Mouse (Mus musculus): ENCODE results near the gene Dus3l. TPM values are rescaled to one million over a fixed set of nuclear protein-coding genes. Genes with fewer than 3 reads are reported as not detected.
A peak's percentile ranks its signal among the peaks of the same experiment; 100 is the strongest.

Gene Dus3l
- 31.5 and 34.6 TPM in 2 replicates for polyA plus RNA-seq (2014; fragmentation: Nextera tagmentation; extraction: Ambion mirVana)

- peak within 1 kb of the TSS; percentile 86 for H3K9ac ChIP-seq (ENCODE audit: low read length)
- peak within 1 kb of the TSS; percentile 77 for H3K4me3 ChIP-seq (ENCODE audit: low read depth, low read length)
- H3K27me3 ChIP-seq (ENCODE audit: control insufficient read depth, insufficient read depth, low read length): no peaks in the 10 kb centered on the region; the same call in 1 of the 2 replicates
- peak within 1 kb of the TSS; percentile 90 for H3K27ac ChIP-seq (ENCODE audit: low read depth, low read length)
- ATAC-seq (ENCODE audit: low FRiP score): peak; percentile 80
- peak within 1 kb of the TSS; percentile 71 for H3K4me2 ChIP-seq
- peaks cover 19% of the 10 kb centered on the region for H3K4me1 ChIP-seq (ENCODE audit: control insufficient read depth, insufficient read depth, low read length)
- H3K36me3 ChIP-seq (ENCODE audit: control insufficient read depth, insufficient read depth, low read length): peaks cover 12% of the 10 kb centered on the region
- WGBS: 3% methylated on average over 55 of the region's 58 CpGs
- DNase-seq (ENCODE audit: low spot score, missing footprints): peak; percentile 98
- no peaks in the 10 kb centered on the region for H3K9me3 ChIP-seq (ENCODE audit: control insufficient read depth, low read length)
Measured at GRCm38 (mm10) chr17:56764474-56765354, at the start of gene Dus3l. Gene Dus3l, plus strand, starts transcription at chr17:56764757.

GRCm38 (mm10) chr17:56715360-56715759 is 49.2 kb upstream of the Dus3l start:
- WGBS: 58% methylated on average over 11 of the region's 11 CpGs
- Histone ChIP-seq H3K4me2 (no peak overlapping the region), H3K9ac (ENCODE audit: low read length) (no peak overlapping the region), H3K4me1 (ENCODE audit: control insufficient read depth, insufficient read depth, low read length) (peaks cover 5% of the 10 kb centered on the region; the same call in 1 of the 2 replicates), H3K9me3 (ENCODE audit: control insufficient read depth, low read length) (no peaks in the 10 kb centered on the region), H3K4me3 (ENCODE audit: low read depth, low read length) (no peak overlapping the region), H3K27me3 (ENCODE audit: control insufficient read depth, insufficient read depth, low read length) (no peaks in the 10 kb centered on the region), H3K36me3 (ENCODE audit: control insufficient read depth, insufficient read depth, low read length) (peaks cover 16% of the 10 kb centered on the region), H3K27ac (ENCODE audit: low read depth, low read length) (no peak overlapping the region)
- DNase-seq (ENCODE audit: low spot score, missing footprints) (no peak), ATAC-seq (ENCODE audit: low FRiP score) (no peak)

- H3K36me3 ChIP-seq (ENCODE audit: control insufficient read depth, insufficient read depth, low read length): peaks cover 11% of the 10 kb centered on the region
- WGBS: 26% methylated on average over 22 of the region's 22 CpGs
- DNase-seq (ENCODE audit: low spot score, missing footprints) (no peak), ATAC-seq (ENCODE audit: low FRiP score) (no peak)
- no peak overlapping the region; the same call in 1 of the 2 replicates for H3K27ac ChIP-seq (ENCODE audit: low read depth, low read length)
- no peaks in the 10 kb centered on the region for H3K27me3 ChIP-seq (ENCODE audit: control insufficient read depth, insufficient read depth, low read length)
- no peaks in the 10 kb centered on the region for H3K9me3 ChIP-seq (ENCODE audit: control insufficient read depth, low read length)
- H3K4me3 ChIP-seq (ENCODE audit: low read depth, low read length): peak overlapping the region; percentile 77
- H3K4me2 ChIP-seq: peak overlapping the region; percentile 91
- H3K4me1 ChIP-seq (ENCODE audit: control insufficient read depth, insufficient read depth, low read length): peaks cover 5% of the 10 kb centered on the region; the same call in 1 of the 2 replicates
- H3K9ac ChIP-seq (ENCODE audit: low read length): peak overlapping the region; percentile 67
Measured at GRCm38 (mm10) chr17:56715914-56716654, 48.5 kb upstream of the Dus3l start.

- ATAC-seq (ENCODE audit: low FRiP score) (peak; percentile 93), DNase-seq (ENCODE audit: low spot score, missing footprints) (peak; percentile 100)
- H3K9me3 ChIP-seq (ENCODE audit: control insufficient read depth, low read length): no peaks in the 10 kb centered on the region
- peak overlapping the region; percentile 91 for H3K4me2 ChIP-seq
- no peaks in the 10 kb centered on the region for H3K27me3 ChIP-seq (ENCODE audit: control insufficient read depth, insufficient read depth, low read length)
- peaks cover 5% of the 10 kb centered on the region; the same call in 1 of the 2 replicates for H3K4me1 ChIP-seq (ENCODE audit: control insufficient read depth, insufficient read depth, low read length)
- peaks cover 3% of the 10 kb centered on the region for H3K36me3 ChIP-seq (ENCODE audit: control insufficient read depth, insufficient read depth, low read length)
- WGBS: under 1% methylated on average over 53 of the region's 55 CpGs
- peak overlapping the region; percentile 79 for H3K9ac ChIP-seq (ENCODE audit: low read length)
- H3K4me3 ChIP-seq (ENCODE audit: low read depth, low read length): peak overlapping the region; percentile 77
- H3K27ac ChIP-seq (ENCODE audit: low read depth, low read length): peak overlapping the region; percentile 37
Measured at GRCm38 (mm10) chr17:56716655-56717362, 47.7 kb upstream of the Dus3l start.

GRCm38 (mm10) chr17:56717363-56718058 is 47.0 kb upstream of the Dus3l start, which contains the start of the genes Ndufa11 and Vmac:
Gene Ndufa11, plus strand, starts transcription at chr17:56717767.
Gene Vmac, minus strand, starts transcription at chr17:56718022.
- Histone ChIP-seq H3K27me3 (ENCODE audit: control insufficient read depth, insufficient read depth, low read length) (no peaks in the 10 kb centered on the region), H3K27ac (ENCODE audit: low read depth, low read length) (peak within 1 kb of the TSS; percentile 37), H3K4me3 (ENCODE audit: low read depth, low read length) (peak within 1 kb of the TSS; percentile 77), H3K4me2 (peak within 1 kb of the TSS; percentile 91), H3K9ac (ENCODE audit: low read length) (peak within 1 kb of the TSS; percentile 79), H3K4me1 (ENCODE audit: control insufficient read depth, insufficient read depth, low read length) (peaks cover 5% of the 10 kb centered on the region; the same call in 1 of the 2 replicates), H3K9me3 (ENCODE audit: control insufficient read depth, low read length) (no peaks in the 10 kb centered on the region), H3K36me3 (ENCODE audit: control insufficient read depth, insufficient read depth, low read length) (peaks cover 7% of the 10 kb centered on the region)
- DNase-seq (ENCODE audit: low spot score, missing footprints): peak; percentile 100
- under 1% methylated on average over 59 of the region's 59 CpGs for WGBS
- peak; percentile 69 for ATAC-seq (ENCODE audit: low FRiP score)

- DNase-seq (ENCODE audit: low spot score, missing footprints) (no peak), ATAC-seq (ENCODE audit: low FRiP score) (no peak)
- Histone ChIP-seq H3K9me3 (ENCODE audit: control insufficient read depth, low read length) (no peaks in the 10 kb centered on the region), H3K4me1 (ENCODE audit: control insufficient read depth, insufficient read depth, low read length) (no peaks in the 10 kb centered on the region; the same call in 1 of the 2 replicates), H3K4me3 (ENCODE audit: low read depth, low read length) (no peak overlapping the region), H3K36me3 (ENCODE audit: control insufficient read depth, insufficient read depth, low read length) (peaks cover 10% of the 10 kb centered on the region), H3K9ac (ENCODE audit: low read length) (no peak overlapping the region), H3K4me2 (no peak overlapping the region), H3K27me3 (ENCODE audit: control insufficient read depth, insufficient read depth, low read length) (no peaks in the 10 kb centered on the region), H3K27ac (ENCODE audit: low read depth, low read length) (no peak overlapping the region)
- WGBS: 92% methylated on average over 5 of the region's 5 CpGs
Measured at GRCm38 (mm10) chr17:56722441-56722840, 42.1 kb upstream of the Dus3l start.

- no peaks in the 10 kb centered on the region for H3K27me3 ChIP-seq (ENCODE audit: control insufficient read depth, insufficient read depth, low read length)
- H3K9me3 ChIP-seq (ENCODE audit: control insufficient read depth, low read length): no peaks in the 10 kb centered on the region
- 87% methylated on average over 11 of the region's 11 CpGs for WGBS
- no peak overlapping the region for H3K9ac ChIP-seq (ENCODE audit: low read length)
- H3K4me1 ChIP-seq (ENCODE audit: control insufficient read depth, insufficient read depth, low read length): no peaks in the 10 kb centered on the region; the same call in 1 of the 2 replicates
- DNase-seq (ENCODE audit: low spot score, missing footprints): peak; percentile 19
- H3K27ac ChIP-seq (ENCODE audit: low read depth, low read length): no peak overlapping the region
- H3K4me2 ChIP-seq: no peak overlapping the region
- no peak overlapping the region for H3K4me3 ChIP-seq (ENCODE audit: low read depth, low read length)
- H3K36me3 ChIP-seq (ENCODE audit: control insufficient read depth, insufficient read depth, low read length): peaks cover 10% of the 10 kb centered on the region
- ATAC-seq (ENCODE audit: low FRiP score): no peak
Measured at GRCm38 (mm10) chr17:56723419-56724161, 41.0 kb upstream of the Dus3l start.

Data from midbrain, embryonic 11.5 days (tissue).